Mouse (Mus musculus): ENCODE data around the gene Supv3l1. TPM values are rescaled to one million over a fixed set of nuclear protein-coding genes. Genes with fewer than 3 reads are reported as not detected.
"Not testable (repeated sequence)": the region's sequence is repeated elsewhere in the genome, so short reads cannot be mapped to it uniquely, and the experiment has no call there.

Supv3l1 gene
- polyA plus RNA-seq (2016; fragmentation: Nextera tagmentation; extraction: Ambion mirVana): 25.4 and 30.7 TPM in 2 replicates

GRCm38 (mm10) chr10:62449364-62450279 lies at the start of gene Supv3l1, which contains the start of gene 4930507D05Rik:
TSS of gene Supv3l1 (minus strand) at chr10:62449738.
TSS of gene 4930507D05Rik (plus strand) at chr10:62449489.
- H3K36me3 ChIP-seq: peaks cover 50% of the 10 kb centered on the region
- ATAC-seq: peak; percentile 80
- H3K4me2 ChIP-seq: peak within 1 kb of the TSS; percentile 76
- H3K9ac ChIP-seq: peak within 1 kb of the TSS; percentile 97
- peak within 1 kb of the TSS; percentile 100 for H3K4me3 ChIP-seq
- 1% methylated on average over 73 of the region's 73 CpGs for WGBS (ENCODE audit: insufficient replicate concordance)
- no peaks in the 10 kb centered on the region for H3K9me3 ChIP-seq (replicated peaks)
- H3K27ac ChIP-seq: peak within 1 kb of the TSS; percentile 85
- H3K4me1 ChIP-seq: peaks cover 37% of the 10 kb centered on the region
- H3K27me3 ChIP-seq (replicated peaks): no peaks in the 10 kb centered on the region

- 71% methylated on average over 3 of the region's 3 CpGs for WGBS (ENCODE audit: insufficient replicate concordance)
- not testable (repeated sequence) for H3K27me3 ChIP-seq (replicated peaks); H3K27ac ChIP-seq; H3K4me3 ChIP-seq; H3K9me3 ChIP-seq (replicated peaks); ATAC-seq; H3K4me2 ChIP-seq; H3K36me3 ChIP-seq; H3K9ac ChIP-seq
- H3K4me1 ChIP-seq: peaks cover 26% of the 10 kb centered on the region
Observed at GRCm38 (mm10) chr10:62491681-62492080, 42.1 kb upstream of the Supv3l1 start.

- H3K9me3 ChIP-seq (replicated peaks): no peaks in the 10 kb centered on the region
- 32% methylated on average over 1 of the region's 1 CpGs for WGBS (ENCODE audit: insufficient replicate concordance)
- peaks cover 48% of the 10 kb centered on the region for H3K4me1 ChIP-seq
- no peaks in the 10 kb centered on the region for H3K27me3 ChIP-seq (replicated peaks)
- H3K36me3 ChIP-seq: no peaks in the 10 kb centered on the region
- no peak overlapping the region for H3K9ac ChIP-seq
- ATAC-seq: no peak
- no peak overlapping the region for H3K4me3 ChIP-seq
- H3K4me2 ChIP-seq: no peak overlapping the region
- no peak overlapping the region for H3K27ac ChIP-seq
Observed at GRCm38 (mm10) chr10:62488266-62488665, 38.7 kb upstream of the Supv3l1 start.

GRCm38 (mm10) chr10:62486618-62487415 lies 37.3 kb upstream of the Supv3l1 start, which contains the start of gene Vps26a:
TSS of gene Vps26a (minus strand) at chr10:62486805.
- peaks cover 52% of the 10 kb centered on the region for H3K4me1 ChIP-seq
- no peaks in the 10 kb centered on the region for H3K36me3 ChIP-seq
- under 1% methylated on average over 59 of the region's 59 CpGs for WGBS (ENCODE audit: insufficient replicate concordance)
- no peaks in the 10 kb centered on the region for H3K27me3 ChIP-seq (replicated peaks)
- peak within 1 kb of the TSS; percentile 91 for H3K27ac ChIP-seq
- peak within 1 kb of the TSS; percentile 98 for H3K4me3 ChIP-seq
- H3K4me2 ChIP-seq: peak within 1 kb of the TSS; percentile 89
- ATAC-seq: peak; percentile 81
- no peaks in the 10 kb centered on the region for H3K9me3 ChIP-seq (replicated peaks)
- H3K9ac ChIP-seq: peak within 1 kb of the TSS; percentile 97

GRCm38 (mm10) chr10:62485878-62486582 lies 36.5 kb upstream of the Supv3l1 start:
- Histone ChIP-seq H3K9me3 (replicated peaks) (no peaks in the 10 kb centered on the region), H3K9ac (peak overlapping the region; percentile 97), H3K27ac (peak overlapping the region; percentile 91), H3K4me2 (peak overlapping the region; percentile 89), H3K4me3 (peak overlapping the region; percentile 98), H3K36me3 (no peaks in the 10 kb centered on the region), H3K4me1 (peaks cover 44% of the 10 kb centered on the region), H3K27me3 (replicated peaks) (no peaks in the 10 kb centered on the region)
- peak; percentile 68 for ATAC-seq
- WGBS (ENCODE audit: insufficient replicate concordance): under 1% methylated on average over 43 of the region's 48 CpGs

- no peak overlapping the region for H3K4me3 ChIP-seq
- ATAC-seq: no peak
- peaks cover 35% of the 10 kb centered on the region for H3K4me1 ChIP-seq
- WGBS (ENCODE audit: insufficient replicate concordance): 68% methylated on average over 7 of the region's 7 CpGs
- no peak overlapping the region for H3K9ac ChIP-seq
- no peak overlapping the region for H3K27ac ChIP-seq
- H3K27me3 ChIP-seq (replicated peaks): no peaks in the 10 kb centered on the region
- H3K36me3 ChIP-seq: peaks cover 17% of the 10 kb centered on the region
- H3K4me2 ChIP-seq: no peak overlapping the region
- no peaks in the 10 kb centered on the region for H3K9me3 ChIP-seq (replicated peaks)
Observed at GRCm38 (mm10) chr10:62481108-62481852, 31.7 kb upstream of the Supv3l1 start.

- 78% methylated on average over 2 of the region's 2 CpGs for WGBS (ENCODE audit: insufficient replicate concordance)
- no peak overlapping the region for H3K4me2 ChIP-seq
- no peak overlapping the region for H3K9ac ChIP-seq
- ATAC-seq: no peak
- no peaks in the 10 kb centered on the region for H3K27me3 ChIP-seq (replicated peaks)
- H3K4me3 ChIP-seq: no peak overlapping the region
- H3K9me3 ChIP-seq (replicated peaks): no peaks in the 10 kb centered on the region
- H3K4me1 ChIP-seq: peaks cover 8% of the 10 kb centered on the region; the same call in 1 of the 2 replicates
- no peak overlapping the region for H3K27ac ChIP-seq
- peaks cover 31% of the 10 kb centered on the region for H3K36me3 ChIP-seq
Observed at GRCm38 (mm10) chr10:62476980-62477379, 27.4 kb upstream of the Supv3l1 start.

- peaks cover 10% of the 10 kb centered on the region; the same call in 1 of the 2 replicates for H3K4me1 ChIP-seq
- peaks cover 34% of the 10 kb centered on the region for H3K36me3 ChIP-seq
- no peak overlapping the region for H3K4me3 ChIP-seq
- H3K27ac ChIP-seq: no peak overlapping the region
- no peak overlapping the region for H3K9ac ChIP-seq
- 88% methylated on average over 10 of the region's 10 CpGs for WGBS (ENCODE audit: insufficient replicate concordance)
- ATAC-seq: no peak
- no peaks in the 10 kb centered on the region for H3K9me3 ChIP-seq (replicated peaks)
- no peak overlapping the region for H3K4me2 ChIP-seq
- H3K27me3 ChIP-seq (replicated peaks): no peaks in the 10 kb centered on the region
Observed at GRCm38 (mm10) chr10:62474944-62475343, 25.4 kb upstream of the Supv3l1 start.

GRCm38 (mm10) chr10:62471105-62471504 lies 21.6 kb upstream of the Supv3l1 start:
- no peak overlapping the region for H3K4me3 ChIP-seq
- H3K36me3 ChIP-seq: peaks cover 48% of the 10 kb centered on the region
- no peak for ATAC-seq
- no peaks in the 10 kb centered on the region for H3K9me3 ChIP-seq (replicated peaks)
- H3K4me2 ChIP-seq: no peak overlapping the region
- H3K9ac ChIP-seq: no peak overlapping the region
- no peak overlapping the region for H3K27ac ChIP-seq
- H3K4me1 ChIP-seq: peaks cover 5% of the 10 kb centered on the region; the same call in 1 of the 2 replicates
- no peaks in the 10 kb centered on the region for H3K27me3 ChIP-seq (replicated peaks)
- 67% methylated on average over 5 of the region's 5 CpGs for WGBS (ENCODE audit: insufficient replicate concordance)

GRCm38 (mm10) chr10:62469736-62470135 lies 20.2 kb upstream of the Supv3l1 start:
- WGBS (ENCODE audit: insufficient replicate concordance): 86% methylated on average over 4 of the region's 4 CpGs
- H3K4me2 ChIP-seq: no peak overlapping the region
- no peaks in the 10 kb centered on the region for H3K9me3 ChIP-seq (replicated peaks)
- no peak overlapping the region for H3K27ac ChIP-seq
- no peak overlapping the region for H3K4me3 ChIP-seq
- no peaks in the 10 kb centered on the region for H3K27me3 ChIP-seq (replicated peaks)
- no peak overlapping the region for H3K9ac ChIP-seq
- no peak for ATAC-seq
- peaks cover 5% of the 10 kb centered on the region; the same call in 1 of the 2 replicates for H3K4me1 ChIP-seq
- peaks cover 37% of the 10 kb centered on the region for H3K36me3 ChIP-seq

GRCm38 (mm10) chr10:62461321-62461720 lies 11.8 kb upstream of the Supv3l1 start:
- Histone ChIP-seq H3K4me2 (no peak overlapping the region), H3K4me1 (no peaks in the 10 kb centered on the region), H3K36me3 (peaks cover 78% of the 10 kb centered on the region), H3K27me3 (replicated peaks) (no peaks in the 10 kb centered on the region), H3K9me3 (replicated peaks) (no peaks in the 10 kb centered on the region), H3K4me3 (no peak overlapping the region), H3K27ac (no peak overlapping the region), H3K9ac (no peak overlapping the region)
- no peak for ATAC-seq

Measured in liver, embryonic 12.5 days (tissue).